Mouse (Mus musculus) 416B (cell line): ENCODE data around the gene Esp34.

Source experiments
- DNase-seq: peaks from one replicate; pipeline ENCODE4 v3.0.0; 2011; ENCODE audit warnings: low read depth

Gene Esp34

DNA sequence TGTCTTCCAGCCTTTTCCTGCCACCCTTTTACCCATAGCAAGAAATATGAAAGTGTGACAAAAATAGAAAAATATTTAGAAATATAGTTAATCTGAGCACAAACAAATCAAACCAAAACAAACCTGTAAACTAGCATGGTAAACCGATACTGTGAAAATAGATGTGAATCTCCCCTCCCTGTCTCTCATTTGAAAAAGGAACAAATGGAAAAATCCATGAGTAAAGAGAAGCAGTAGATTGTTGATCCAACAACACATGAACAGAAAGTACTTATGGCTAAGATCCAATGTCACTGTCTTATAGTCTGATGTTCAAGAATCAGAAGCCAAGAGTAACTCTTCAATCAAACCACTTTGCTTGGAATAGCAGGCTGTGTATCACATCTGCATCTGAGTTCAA, at the start of gene Esp34:
Gene Esp34 (plus strand): TSS at position 301 of the 400 bp plus-strand sequence.
- DNase-seq = no peak

GRCm38 (mm10) chr17:38562527-38562926, 8.5 kb downstream of the Esp34 start:
- DNase-seq = peak; percentile 28
